ENCODE assay signal across 13 mouse cellular contexts in the genomic region with DNA sequence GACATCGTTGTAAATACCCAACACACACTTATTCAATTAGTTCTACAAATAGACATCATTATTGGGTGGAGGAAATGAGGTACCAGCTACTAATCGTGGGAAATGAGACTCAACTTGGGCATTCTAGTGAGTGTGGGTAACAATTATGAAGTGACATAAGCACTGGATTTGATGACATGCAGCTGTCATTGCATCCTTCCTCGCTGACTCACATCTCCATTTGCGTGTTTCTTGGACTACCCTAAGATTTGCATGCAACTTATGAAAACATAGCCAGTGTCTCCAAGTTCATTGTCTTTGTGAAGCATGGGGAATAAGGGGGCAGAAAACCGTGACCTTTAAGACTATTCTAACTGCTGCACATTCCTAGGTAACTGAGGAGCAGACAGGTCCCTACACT.
"Had no signal": no experiment of that assay in that cellular context is flagged by ENCODE, and none has a peak within 500 bp of the region (broad histone marks: within the 10 kb centered on the region; RNA-seq: fewer than 3 reads in every experiment).

No protein-coding gene starts in this region.

- DNase-seq: kidney, adult 11 months; kidney, adult 9 months; kidney, postnatal 36 days; left cerebral cortex, postnatal 4 days; midbrain, embryonic 14.5 days; right cerebral cortex, postnatal 25 days had no signal

- H3K4me2 ChIP-seq: limb, embryonic 13.5 days; lung, embryonic 15.5 days had no signal

- H3K27ac ChIP-seq: kidney, postnatal 0 days; limb, embryonic 13.5 days; liver, embryonic 14.5 days; lung, embryonic 15.5 days; midbrain, embryonic 10.5 days; stomach, postnatal 0 days had no signal

- ATAC-seq: hindbrain, embryonic 16.5 days had no signal

- H3K9me3 ChIP-seq: limb, embryonic 13.5 days; lung, embryonic 15.5 days; midbrain, embryonic 10.5 days had no signal

- H3K4me3 ChIP-seq: limb, embryonic 13.5 days; lung, embryonic 15.5 days; midbrain, embryonic 10.5 days had no signal

- H3K27me3 ChIP-seq: limb, embryonic 13.5 days; lung, embryonic 15.5 days had no signal

- H3K9ac ChIP-seq: limb, embryonic 13.5 days; liver, embryonic 14.5 days; lung, embryonic 15.5 days had no signal

- H3K4me1 ChIP-seq: midbrain, embryonic 10.5 days had no signal

- H3K36me3 ChIP-seq: limb, embryonic 13.5 days; lung, embryonic 15.5 days; midbrain, embryonic 10.5 days had no signal
